Comparison of ENCODE assay signal across 25 mouse cellular contexts in genomic region chr9:24744958-24745357, GRCm38 (mm10). TPM values are rescaled to one million over a fixed set of nuclear protein-coding genes. Genes with fewer than 3 reads are reported as not detected.
DNase-seq lines count a peak whose midpoint lies in the region; ATAC-seq and TF ChIP-seq lines count a peak whose summit lies in the region.
"Had no signal": no experiment of that assay in that cellular context is flagged by ENCODE, and none has a peak within 500 bp of the region (broad histone marks: within the 10 kb centered on the region; RNA-seq: fewer than 3 reads in every experiment).

No protein-coding gene starts in this region.

- DNase-seq in G1E (ENCODE audit: low spot score): no peak
- no peak for DNase-seq in kidney, adult 8-10 months
- no peak for DNase-seq in urinary bladder, postnatal 4 days (ENCODE audit: low spot score in 2 of 2)
- DNase-seq in thymus, postnatal 10 days (ENCODE audit: low spot score in 2 of 2): no peak
- DNase-seq in cerebellum, adult 8-10 months: no peak
- DNase-seq: adrenal gland, adult 8-10 months; adrenal gland, postnatal 36 days; cerebellum, adult 11 months; cerebellum, adult 9-10 months; cerebellum, postnatal 36 days; gastrocnemius, adult 2 months; gastrocnemius, postnatal 25 days; heart, postnatal 10 days; heart, postnatal 4 days had no signal

- H3K27me3 ChIP-seq in G1E (ENCODE audit: insufficient read depth, low read length): no peaks in the 10 kb centered on the region
- H3K27me3 ChIP-seq: embryonic facial prominence, embryonic 15.5 days; forebrain, embryonic 12.5 days; hindbrain, embryonic 13.5 days; intestine, embryonic 15.5 days had no signal

- H3K36me3 ChIP-seq in G1E (replicated peaks): no peaks in the 10 kb centered on the region
- H3K36me3 ChIP-seq: embryonic facial prominence, embryonic 15.5 days; forebrain, embryonic 12.5 days; hindbrain, embryonic 13.5 days; intestine, embryonic 15.5 days had no signal

- peak; percentile 100 for ATAC-seq in G1E (ENCODE audit: extremely low read depth, insufficient number of reproducible peaks, low FRiP score, poor library complexity, severe bottlenecking)
- peak; percentile 76 for ATAC-seq in activated CD4-positive, CD25-positive, alpha-beta regulatory T cell, adult 4 months
- ATAC-seq in granulocyte monocyte progenitor cell, adult 5-6 weeks (replicated peaks; ENCODE audit: poor library complexity, severe bottlenecking): peak; percentile 72
- ATAC-seq in megakaryocyte progenitor cell, adult 5-6 weeks (replicated peaks; ENCODE audit: poor library complexity): peak; percentile 73
- ATAC-seq: forebrain, embryonic 16.5 days; hindbrain, postnatal 0 days; intestine, embryonic 15.5 days had no signal

- no peak overlapping the region for H3K4me3 ChIP-seq in G1E (ENCODE audit: low read depth, low read length)
- H3K4me3 ChIP-seq: embryonic facial prominence, embryonic 15.5 days; forebrain, embryonic 12.5 days; gastrocnemius, adult 2 months; heart, embryonic 10.5 days; hindbrain, embryonic 13.5 days; intestine, embryonic 15.5 days had no signal

- no peaks in the 10 kb centered on the region for H3K9me3 ChIP-seq in G1E (replicated peaks)
- H3K9me3 ChIP-seq: embryonic facial prominence, embryonic 15.5 days; forebrain, embryonic 12.5 days; heart, embryonic 10.5 days; hindbrain, embryonic 13.5 days; intestine, embryonic 15.5 days had no signal

- no peaks in the 10 kb centered on the region for H3K4me1 ChIP-seq in G1E (ENCODE audit: insufficient read depth, low read depth, low read length)
- H3K4me1 ChIP-seq: embryonic facial prominence, embryonic 15.5 days; forebrain, embryonic 12.5 days; heart, embryonic 10.5 days; hindbrain, embryonic 13.5 days; intestine, embryonic 15.5 days had no signal

- no peak for TF ChIP-seq CTCF in G1E (IDR thresholded peaks at IDR 0.05; ENCODE audit: low read depth, low read length)

RNA-seq across cellular contexts. Expression of gene Tbx20, which starts 29.1 kb away (rescaled TPM):
- total RNA-seq in G1E (2014; fragmentation: Nextera tagmentation) (not detected in 2 replicates), G1E (2017) (0.12 and 0.16 TPM in 2 replicates)
- polyA plus RNA-seq in G1E (2012): not detected in 2 replicates
- polyA plus RNA-seq in activated CD4-positive, CD25-positive, alpha-beta regulatory T cell, adult 4 months (2017; shearing (Covaris generic)): under 1 TPM in 1 of 2 experiments, not detected in 1; 0.57 TPM
- total RNA-seq in granulocyte monocyte progenitor cell, adult 5-6 weeks (2014; fragmentation: Nextera tagmentation): not detected in 2 replicates
- not detected in 2 replicates for total RNA-seq in granulocyte monocyte progenitor cell, adult 5-6 weeks (2017)
- total RNA-seq in megakaryocyte progenitor cell, adult 5-6 weeks (2015): not detected in 2 replicates
- not detected in 2 replicates for total RNA-seq in megakaryocyte progenitor cell, adult 5-6 weeks (2017)
- total RNA-seq: gastrocnemius, adult 2 months; gastrocnemius, postnatal 25 days; MEL had no signal
- polyA plus RNA-seq: embryonic facial prominence, embryonic 15.5 days; forebrain, embryonic 16.5 days had no signal

RNA-seq across cellular contexts. Expression of gene Dpy19l2, which starts 48.9 kb away (rescaled TPM):
- total RNA-seq in G1E (2014; fragmentation: Nextera tagmentation): not detected in 2 replicates
- 0.06 TPM in 1 of 2 replicates, not detected in the other for total RNA-seq in G1E (2017)
- not detected in 2 replicates for polyA plus RNA-seq in G1E (2012)
- polyA plus RNA-seq in activated CD4-positive, CD25-positive, alpha-beta regulatory T cell, adult 4 months (2017; shearing (Covaris generic)): not detected
- total RNA-seq in granulocyte monocyte progenitor cell, adult 5-6 weeks (2014; fragmentation: Nextera tagmentation): not detected in 2 replicates
- not detected in 2 replicates for total RNA-seq in granulocyte monocyte progenitor cell, adult 5-6 weeks (2017)
- not detected in 2 replicates for total RNA-seq in megakaryocyte progenitor cell, adult 5-6 weeks (2015)
- total RNA-seq in megakaryocyte progenitor cell, adult 5-6 weeks (2017): not detected in 2 replicates
- total RNA-seq: gastrocnemius, adult 2 months; gastrocnemius, postnatal 25 days; MEL had no signal
- polyA plus RNA-seq: intestine, embryonic 15.5 days had no signal
